Mouse (Mus musculus): Measurements from ENCODE around the gene Zdhhc18. TPM values are rescaled to one million over a fixed set of nuclear protein-coding genes. Genes with fewer than 3 reads are reported as not detected.

Zdhhc18 gene
- polyA plus RNA-seq, 1 experiment, result 43.8 TPM

GRCm38 (mm10) chr4:133680206-133680786 lies 30.3 kb upstream of the Zdhhc18 start:
- Histone ChIP-seq H3K9me3 (replicated peaks; ENCODE audit: control insufficient read depth, insufficient read depth, low read length, poor library complexity, severe bottlenecking) (no peaks in the 10 kb centered on the region), H3K4me1 (ENCODE audit: control insufficient read depth, insufficient read depth, low read length) (peaks cover 7% of the 10 kb centered on the region), H3K27ac (ENCODE audit: insufficient read depth, low read length) (peak overlapping the region; percentile 46), H3K36me3 (ENCODE audit: control insufficient read depth, insufficient read depth, low read length, poor library complexity, severe bottlenecking) (peaks cover 52% of the 10 kb centered on the region), H3K27me3 (ENCODE audit: control insufficient read depth, insufficient read depth, low read length, poor library complexity, severe bottlenecking) (no peaks in the 10 kb centered on the region), H3K9ac (ENCODE audit: low read depth, poor library complexity, severe bottlenecking) (no peak overlapping the region), H3K4me3 (ENCODE audit: low read depth, low read length) (no peak overlapping the region)
- no peak for TF ChIP-seq CTCF (IDR thresholded peaks at IDR 0.05; ENCODE audit: low read depth, low read length)
- TF ChIP-seq POLR2A (IDR thresholded peaks at IDR 0.05; ENCODE audit: insufficient read depth, low read length), result no peak
- TF ChIP-seq EP300 (IDR thresholded peaks at IDR 0.05; ENCODE audit: insufficient read depth, low read depth, low read length), result no peak

GRCm38 (mm10) chr4:133679629-133680028 lies 29.7 kb upstream of the Zdhhc18 start:
- no peaks in the 10 kb centered on the region for H3K9me3 ChIP-seq (replicated peaks; ENCODE audit: control insufficient read depth, insufficient read depth, low read length, poor library complexity, severe bottlenecking)
- H3K27ac ChIP-seq (ENCODE audit: insufficient read depth, low read length), result no peak overlapping the region
- peaks cover 45% of the 10 kb centered on the region for H3K36me3 ChIP-seq (ENCODE audit: control insufficient read depth, insufficient read depth, low read length, poor library complexity, severe bottlenecking)
- no peak overlapping the region for H3K9ac ChIP-seq (ENCODE audit: low read depth, poor library complexity, severe bottlenecking)
- no peaks in the 10 kb centered on the region for H3K27me3 ChIP-seq (ENCODE audit: control insufficient read depth, insufficient read depth, low read length, poor library complexity, severe bottlenecking)
- peaks cover 9% of the 10 kb centered on the region for H3K4me1 ChIP-seq (ENCODE audit: control insufficient read depth, insufficient read depth, low read length)
- TF ChIP-seq POLR2A (IDR thresholded peaks at IDR 0.05; ENCODE audit: insufficient read depth, low read length), result no peak
- TF ChIP-seq EP300 (IDR thresholded peaks at IDR 0.05; ENCODE audit: insufficient read depth, low read depth, low read length), result no peak
- no peak for TF ChIP-seq CTCF (IDR thresholded peaks at IDR 0.05; ENCODE audit: low read depth, low read length)
- H3K4me3 ChIP-seq (ENCODE audit: low read depth, low read length), result no peak overlapping the region

GRCm38 (mm10) chr4:133677266-133677665 lies 27.3 kb upstream of the Zdhhc18 start:
- H3K27ac ChIP-seq (ENCODE audit: insufficient read depth, low read length), result no peak overlapping the region
- H3K9ac ChIP-seq (ENCODE audit: low read depth, poor library complexity, severe bottlenecking), result no peak overlapping the region
- no peaks in the 10 kb centered on the region for H3K27me3 ChIP-seq (ENCODE audit: control insufficient read depth, insufficient read depth, low read length, poor library complexity, severe bottlenecking)
- no peak overlapping the region for H3K4me3 ChIP-seq (ENCODE audit: low read depth, low read length)
- peaks cover 26% of the 10 kb centered on the region for H3K36me3 ChIP-seq (ENCODE audit: control insufficient read depth, insufficient read depth, low read length, poor library complexity, severe bottlenecking)
- no peak for TF ChIP-seq CTCF (IDR thresholded peaks at IDR 0.05; ENCODE audit: low read depth, low read length)
- TF ChIP-seq POLR2A (IDR thresholded peaks at IDR 0.05; ENCODE audit: insufficient read depth, low read length), result no peak
- no peak for TF ChIP-seq EP300 (IDR thresholded peaks at IDR 0.05; ENCODE audit: insufficient read depth, low read depth, low read length)
- H3K9me3 ChIP-seq (replicated peaks; ENCODE audit: control insufficient read depth, insufficient read depth, low read length, poor library complexity, severe bottlenecking), result no peaks in the 10 kb centered on the region
- H3K4me1 ChIP-seq (ENCODE audit: control insufficient read depth, insufficient read depth, low read length), result peaks cover 13% of the 10 kb centered on the region

- peak overlapping the region; percentile 88 for H3K27ac ChIP-seq (ENCODE audit: insufficient read depth, low read length)
- H3K36me3 ChIP-seq (ENCODE audit: control insufficient read depth, insufficient read depth, low read length, poor library complexity, severe bottlenecking), result peaks cover 15% of the 10 kb centered on the region
- no peaks in the 10 kb centered on the region for H3K9me3 ChIP-seq (replicated peaks; ENCODE audit: control insufficient read depth, insufficient read depth, low read length, poor library complexity, severe bottlenecking)
- no peak overlapping the region for H3K4me3 ChIP-seq (ENCODE audit: low read depth, low read length)
- peaks cover 13% of the 10 kb centered on the region for H3K4me1 ChIP-seq (ENCODE audit: control insufficient read depth, insufficient read depth, low read length)
- TF ChIP-seq EP300 (IDR thresholded peaks at IDR 0.05; ENCODE audit: insufficient read depth, low read depth, low read length) (no peak), POLR2A (IDR thresholded peaks at IDR 0.05; ENCODE audit: insufficient read depth, low read length) (no peak), CTCF (IDR thresholded peaks at IDR 0.05; ENCODE audit: low read depth, low read length) (no peak)
- H3K9ac ChIP-seq (ENCODE audit: low read depth, poor library complexity, severe bottlenecking), result no peak overlapping the region
- H3K27me3 ChIP-seq (ENCODE audit: control insufficient read depth, insufficient read depth, low read length, poor library complexity, severe bottlenecking), result no peaks in the 10 kb centered on the region
Observed at GRCm38 (mm10) chr4:133676189-133676588, 26.2 kb upstream of the Zdhhc18 start.

GRCm38 (mm10) chr4:133675594-133676016 lies 25.7 kb upstream of the Zdhhc18 start:
- peaks cover 11% of the 10 kb centered on the region for H3K4me1 ChIP-seq (ENCODE audit: control insufficient read depth, insufficient read depth, low read length)
- no peak overlapping the region for H3K4me3 ChIP-seq (ENCODE audit: low read depth, low read length)
- no peaks in the 10 kb centered on the region for H3K9me3 ChIP-seq (replicated peaks; ENCODE audit: control insufficient read depth, insufficient read depth, low read length, poor library complexity, severe bottlenecking)
- H3K36me3 ChIP-seq (ENCODE audit: control insufficient read depth, insufficient read depth, low read length, poor library complexity, severe bottlenecking), result peaks cover 9% of the 10 kb centered on the region
- H3K9ac ChIP-seq (ENCODE audit: low read depth, poor library complexity, severe bottlenecking), result no peak overlapping the region
- 0 out of 2 replicates have a peak, but pooled peaks have one; percentile 48 for TF ChIP-seq EP300 (IDR thresholded peaks at IDR 0.05; ENCODE audit: insufficient read depth, low read depth, low read length)
- no peak for TF ChIP-seq POLR2A (IDR thresholded peaks at IDR 0.05; ENCODE audit: insufficient read depth, low read length)
- no peak for TF ChIP-seq CTCF (IDR thresholded peaks at IDR 0.05; ENCODE audit: low read depth, low read length)
- no peaks in the 10 kb centered on the region for H3K27me3 ChIP-seq (ENCODE audit: control insufficient read depth, insufficient read depth, low read length, poor library complexity, severe bottlenecking)
- peak overlapping the region; percentile 88 for H3K27ac ChIP-seq (ENCODE audit: insufficient read depth, low read length)

GRCm38 (mm10) chr4:133674331-133674695 lies 24.4 kb upstream of the Zdhhc18 start:
- H3K4me3 ChIP-seq (ENCODE audit: low read depth, low read length), result no peak overlapping the region
- no peaks in the 10 kb centered on the region for H3K27me3 ChIP-seq (ENCODE audit: control insufficient read depth, insufficient read depth, low read length, poor library complexity, severe bottlenecking)
- no peak overlapping the region for H3K27ac ChIP-seq (ENCODE audit: insufficient read depth, low read length)
- TF ChIP-seq EP300 (IDR thresholded peaks at IDR 0.05; ENCODE audit: insufficient read depth, low read depth, low read length), result no peak
- no peak for TF ChIP-seq POLR2A (IDR thresholded peaks at IDR 0.05; ENCODE audit: insufficient read depth, low read length)
- no peak for TF ChIP-seq CTCF (IDR thresholded peaks at IDR 0.05; ENCODE audit: low read depth, low read length)
- H3K36me3 ChIP-seq (ENCODE audit: control insufficient read depth, insufficient read depth, low read length, poor library complexity, severe bottlenecking), result peaks cover 3% of the 10 kb centered on the region
- no peaks in the 10 kb centered on the region for H3K9me3 ChIP-seq (replicated peaks; ENCODE audit: control insufficient read depth, insufficient read depth, low read length, poor library complexity, severe bottlenecking)
- H3K9ac ChIP-seq (ENCODE audit: low read depth, poor library complexity, severe bottlenecking), result no peak overlapping the region
- H3K4me1 ChIP-seq (ENCODE audit: control insufficient read depth, insufficient read depth, low read length), result peaks cover 6% of the 10 kb centered on the region

Measured in ES-Bruce4 (cell line).